Mouse (Mus musculus) spleen, postnatal 10 days (tissue): Measurements from ENCODE around the gene Vmn1r159.
"Not testable (repeated sequence)": the region's sequence is repeated elsewhere in the genome, so short reads cannot be mapped to it uniquely, and the experiment has no call there.

Experiments used
- DNase-seq, 2 experiments: peaks; one replicate each; pipeline ENCODE4 v3.0.0; 2021 to 2022; ENCODE audit warnings: low spot score in 2 of 2

Gene Vmn1r159

DNA sequence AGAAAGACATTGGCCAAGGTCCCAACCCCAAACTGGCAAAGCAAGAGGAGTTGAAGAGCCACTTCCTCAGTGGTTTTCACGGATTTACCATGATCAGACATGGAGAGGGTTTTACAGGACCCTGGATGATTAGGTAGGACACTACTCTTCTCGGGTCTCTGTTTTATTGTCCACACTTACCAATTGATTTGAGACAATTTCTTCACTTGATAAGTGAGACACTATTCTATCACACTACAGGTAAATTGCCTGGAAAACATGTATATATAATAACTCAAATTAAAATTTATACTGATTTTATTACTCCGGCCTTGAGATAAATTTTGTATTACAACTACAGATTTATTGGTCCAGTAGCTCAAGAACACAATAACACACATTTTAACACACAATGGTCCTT lies at the start of gene Vmn1r159:
Gene Vmn1r159 (minus strand): TSS at position 101 of the 400 bp plus-strand sequence.
- DNase-seq = not testable (repeated sequence)

- not testable (repeated sequence) for DNase-seq
Measured at GRCm38 (mm10) chr7:22870924-22871323, 27.5 kb upstream of the Vmn1r159 start, which contains the start of gene Vmn1r160. Vmn1r160 (plus strand) TSS chr7:22871224.
